Mouse (Mus musculus) forebrain, postnatal 0 days (tissue): ENCODE results near the gene Rb1. TPM values are rescaled to one million over a fixed set of nuclear protein-coding genes. Genes with fewer than 3 reads are reported as not detected.

Experiments
- ATAC-seq: fragments of 200-750 bp; cut with Nextera tagmentation; 2 replicates; pipeline ENCODE4 v1.8.0; 2017; ENCODE audit warnings: mild to moderate bottlenecking, moderate library complexity
- DNase-seq: peaks from one replicate; pipeline ENCODE4 v3.0.0-alpha.2; 2015
- H3K27ac ChIP-seq: fragments of 300-500 bp; sonication (generic); 2 replicates; pipeline ENCODE4 v1.5.1; 2014; ENCODE audit warnings: low read depth, mild to moderate bottlenecking, antibody characterized with exemption, low read length, moderate library complexity, mixed read lengths
- H3K27me3 ChIP-seq: fragments of 300-500 bp; sonication (generic); 2 replicates; pipeline ENCODE4 v1.6.1; 2014; ENCODE audit warnings: mild to moderate bottlenecking, low read length, mixed read lengths; ENCODE audit not compliant: insufficient read depth
- H3K36me3 ChIP-seq: fragments of 300-500 bp; sonication (generic); 2 replicates; pipeline ENCODE4 v1.6.1; 2014; ENCODE audit warnings: mild to moderate bottlenecking, moderate library complexity; ENCODE audit not compliant: insufficient read depth
- H3K4me1 ChIP-seq: fragments of 300-500 bp; sonication (generic); 2 replicates; pipeline ENCODE4 v1.6.1; 2014; ENCODE audit warnings: antibody characterized with exemption; ENCODE audit not compliant: insufficient read depth
- H3K4me2 ChIP-seq: fragments of 300-500 bp; sonication (generic); 2 replicates; pipeline ENCODE4 v1.6.1; 2014; ENCODE audit warnings: low read depth, mild to moderate bottlenecking, moderate library complexity
- H3K4me3 ChIP-seq: fragments of 300-500 bp; sonication (generic); 2 replicates; pipeline ENCODE4 v1.5.1; 2014; ENCODE audit warnings: low read depth, low read length, mixed read lengths
- H3K9ac ChIP-seq: fragments of 300-500 bp; sonication (generic); 2 replicates; pipeline ENCODE4 v1.6.1; 2014; ENCODE audit warnings: mild to moderate bottlenecking
- H3K9me3 ChIP-seq: fragments of 300-500 bp; sonication (generic); 2 replicates; pipeline ENCODE4 v1.6.1; 2016; ENCODE audit warnings: low read length
- CTCF ChIP-seq: sonication (generic); IDR thresholded peaks from 2 replicates; pipeline ENCODE4 v1.5.1; 2016; ENCODE audit warnings: antibody characterized with exemption, control low read depth, low read depth
- WGBS: fragments of 180-500 bp; shearing (Covaris S2); extraction: QIAGEN DNeasy Blood & Tissue Kit; methylation state at CpG from one replicate; pipeline ENCODE4 v1.1.7; 2014; 5-methylcytosine and 5-hydroxymethylcytosine counted together
- polyA plus RNA-seq: library from polyadenylated mRNA; unstranded; fragments of >200 nt; fragmentation: Nextera tagmentation; extraction: Ambion mirVana; gene quantifications from 2 replicates; pipeline ENCODE4 v1.2.1, GENCODE M21; 2015
- total RNA-seq: library from RNA; depleted of rRNA; stranded (reverse); fragments of >200 nt; gene quantifications from 2 replicates; pipeline ENCODE4 v1.2.3, GENCODE M21; 2014; rRNA removed

The Rb1 gene
- total RNA-seq (27.9 and 37.9 TPM in 2 replicates), polyA plus RNA-seq (16.2 and 20.6 TPM in 2 replicates)

GRCm38 (mm10) chr14:73325456-73326381, at the start of gene Rb1:
Gene Rb1 (minus strand): TSS chr14:73325822.
- Histone ChIP-seq H3K27ac (peak within 1 kb of the TSS; percentile 93), H3K4me1 (0 out of 2 replicates have a peak, but pooled peaks cover 13% of the 10 kb centered on the region), H3K36me3 (no peaks in the 10 kb centered on the region), H3K27me3 (no peaks in the 10 kb centered on the region), H3K9me3 (no peaks in the 10 kb centered on the region), H3K9ac (peak within 1 kb of the TSS; percentile 85), H3K4me2 (peak within 1 kb of the TSS; percentile 66), H3K4me3 (peak within 1 kb of the TSS; percentile 97)
- 1% methylated on average over 81 of the region's 135 CpGs for WGBS
- ATAC-seq, result peak; percentile 86
- peak; percentile 89 for DNase-seq
- TF ChIP-seq CTCF, result no peak

GRCm38 (mm10) chr14:73374315-73374890, 48.8 kb upstream of the Rb1 start:
- DNase-seq, result no peak
- H3K36me3 ChIP-seq, result peaks cover 9% of the 10 kb centered on the region
- H3K9ac ChIP-seq, result no peak overlapping the region
- no peak for TF ChIP-seq CTCF
- 72% methylated on average over 11 of the region's 11 CpGs for WGBS
- H3K27me3 ChIP-seq, result no peaks in the 10 kb centered on the region
- H3K9me3 ChIP-seq, result no peaks in the 10 kb centered on the region
- H3K4me3 ChIP-seq, result no peak overlapping the region
- H3K4me1 ChIP-seq, result no peaks in the 10 kb centered on the region
- H3K4me2 ChIP-seq, result no peak overlapping the region
- ATAC-seq, result no peak
- H3K27ac ChIP-seq, result no peak overlapping the region

- ATAC-seq (no peak), DNase-seq (no peak)
- Histone ChIP-seq H3K9ac (no peak overlapping the region), H3K4me3 (no peak overlapping the region), H3K4me2 (no peak overlapping the region), H3K27me3 (no peaks in the 10 kb centered on the region), H3K27ac (no peak overlapping the region), H3K9me3 (no peaks in the 10 kb centered on the region), H3K36me3 (peaks cover 7% of the 10 kb centered on the region), H3K4me1 (no peaks in the 10 kb centered on the region)
- no peak for TF ChIP-seq CTCF
- WGBS, result 82% methylated on average over 8 of the region's 8 CpGs
Observed at GRCm38 (mm10) chr14:73373606-73374005, 48.0 kb upstream of the Rb1 start.

GRCm38 (mm10) chr14:73372990-73373389, 47.4 kb upstream of the Rb1 start:
- H3K27ac ChIP-seq, result no peak overlapping the region
- TF ChIP-seq CTCF, result no peak
- 91% methylated on average over 4 of the region's 4 CpGs for WGBS
- no peaks in the 10 kb centered on the region for H3K27me3 ChIP-seq
- no peaks in the 10 kb centered on the region for H3K9me3 ChIP-seq
- no peak overlapping the region for H3K4me2 ChIP-seq
- no peaks in the 10 kb centered on the region for H3K4me1 ChIP-seq
- no peak overlapping the region for H3K9ac ChIP-seq
- DNase-seq, result no peak
- ATAC-seq, result no peak
- peaks cover 7% of the 10 kb centered on the region for H3K36me3 ChIP-seq
- H3K4me3 ChIP-seq, result no peak overlapping the region

DNA sequence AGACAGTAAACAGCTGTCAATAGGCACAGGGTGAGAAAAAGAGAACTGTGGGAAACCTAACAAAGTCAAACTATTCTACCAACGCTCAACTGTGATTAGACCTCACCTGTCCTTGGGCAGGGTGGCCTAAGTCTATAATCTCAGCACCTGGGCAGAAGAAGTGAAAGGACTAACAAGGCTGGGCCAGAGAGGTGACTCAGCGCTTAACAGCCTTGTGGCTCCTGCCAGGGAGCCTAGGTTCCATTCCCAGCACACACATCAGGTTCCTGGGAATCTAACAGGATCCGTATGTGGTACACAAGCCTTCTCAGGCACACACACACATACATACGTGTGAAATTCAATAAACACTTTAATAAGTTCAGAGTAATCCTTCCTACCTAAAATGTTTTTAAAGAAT, 46.0 kb upstream of the Rb1 start:
- Histone ChIP-seq H3K27ac (no peak overlapping the region), H3K27me3 (no peaks in the 10 kb centered on the region), H3K9me3 (no peaks in the 10 kb centered on the region), H3K36me3 (peaks cover 19% of the 10 kb centered on the region), H3K4me3 (no peak overlapping the region), H3K9ac (no peak overlapping the region), H3K4me2 (no peak overlapping the region), H3K4me1 (no peaks in the 10 kb centered on the region)
- WGBS, result 89% methylated on average over 4 of the region's 4 CpGs
- TF ChIP-seq CTCF, result no peak
- no peak for DNase-seq
- no peak for ATAC-seq

- DNase-seq, result no peak
- WGBS, result 71% methylated on average over 23 of the region's 23 CpGs
- Histone ChIP-seq H3K9me3 (no peaks in the 10 kb centered on the region), H3K36me3 (peaks cover 25% of the 10 kb centered on the region), H3K9ac (no peak overlapping the region), H3K4me2 (no peak overlapping the region), H3K4me1 (no peaks in the 10 kb centered on the region), H3K4me3 (no peak overlapping the region), H3K27me3 (no peaks in the 10 kb centered on the region), H3K27ac (no peak overlapping the region)
- no peak for ATAC-seq
- TF ChIP-seq CTCF, result no peak
Observed at GRCm38 (mm10) chr14:73370695-73371372, 45.2 kb upstream of the Rb1 start.
